Mouse (Mus musculus): ENCODE measurements around the gene Tsr1. TPM values are rescaled to one million over a fixed set of nuclear protein-coding genes. Genes with fewer than 3 reads are reported as not detected.

The Tsr1 gene
- total RNA-seq, 2 experiments from 2014 or later: 39.7 to 42.3 TPM

DNA sequence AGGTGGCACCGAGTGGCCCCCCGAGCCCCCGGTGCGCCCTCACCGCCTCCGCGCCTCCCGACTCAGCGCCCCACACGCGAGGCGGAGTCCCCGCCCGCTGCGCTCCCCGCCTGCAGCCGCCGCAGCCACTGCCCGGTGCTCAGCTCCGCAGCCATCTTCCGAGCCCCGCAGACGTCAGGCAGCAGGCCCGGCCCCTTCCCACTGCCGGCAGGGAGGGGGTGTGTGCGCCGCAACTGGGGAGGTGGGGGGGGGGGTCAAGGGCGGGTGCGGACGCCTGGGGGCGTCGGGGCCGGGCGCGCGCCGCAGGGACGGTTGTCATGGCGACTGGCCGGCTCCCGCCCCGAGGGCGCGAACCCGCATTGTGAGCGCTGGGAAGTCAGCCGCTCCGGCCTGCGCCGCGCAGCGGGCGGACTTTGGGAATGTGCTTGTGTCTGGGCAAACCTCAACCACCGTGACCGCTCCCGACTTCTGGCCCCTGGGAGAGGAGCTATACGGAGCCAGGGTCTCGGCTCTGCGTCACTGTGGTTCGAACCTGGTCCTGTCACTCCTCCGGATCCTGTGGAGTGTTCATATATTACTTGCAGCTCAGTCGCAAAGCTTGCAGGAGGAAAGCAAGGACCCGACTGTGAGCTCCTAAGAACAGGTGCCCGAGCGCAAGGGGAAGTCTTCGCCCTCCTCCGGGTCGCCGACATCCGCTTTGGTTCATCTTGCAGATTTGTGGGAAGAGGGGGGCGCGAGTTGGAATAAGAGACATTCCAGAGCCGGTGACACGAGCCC is 782 bp upstream of the Tsr1 start, which contains the start of gene Sgsm2:
Sgsm2 (minus strand) TSS at position 160 of the 777 bp plus-strand sequence.
- peak; percentile 44 to 47 for DNase-seq (ENCODE audit: low spot score in 2 of 2)

DNA sequence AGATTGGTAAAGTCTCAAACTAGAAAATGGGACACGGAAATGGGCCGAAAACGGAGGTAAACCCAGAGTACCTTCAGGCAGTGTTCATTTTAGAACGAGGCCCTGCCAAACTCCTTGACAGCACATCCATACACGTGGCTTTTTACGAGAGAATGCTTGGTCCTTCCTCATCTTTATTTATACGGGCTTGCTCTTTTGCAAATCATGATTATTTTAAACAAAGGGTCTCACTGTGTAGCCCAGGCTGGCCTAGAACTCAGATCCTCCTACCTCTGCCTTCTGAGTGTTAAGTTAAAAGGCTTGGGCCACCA is 601 bp downstream of the Tsr1 start:
- DNase-seq (ENCODE audit: low spot score in 2 of 2): no peak

DNA sequence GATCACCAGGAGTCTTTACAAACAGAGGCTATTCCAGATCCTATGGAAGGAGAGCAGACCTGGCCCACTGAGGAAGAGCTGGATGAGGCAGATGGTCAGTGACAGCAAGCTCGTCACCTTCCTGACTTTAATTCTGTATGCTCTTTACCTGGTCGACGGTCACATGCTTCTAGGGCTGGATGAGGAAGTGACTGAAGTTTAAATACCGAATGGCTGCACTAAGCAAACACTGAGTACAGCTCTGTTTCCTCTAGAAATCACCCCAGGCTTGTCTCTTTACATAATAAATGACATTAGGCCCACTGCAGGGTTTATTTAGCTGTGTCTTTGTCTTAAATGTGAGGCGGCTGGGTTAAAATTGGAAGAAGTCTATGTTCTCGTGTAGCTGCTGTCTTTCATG is 3.7 kb downstream of the Tsr1 start:
- no peak for DNase-seq (ENCODE audit: low spot score in 2 of 2)

DNA sequence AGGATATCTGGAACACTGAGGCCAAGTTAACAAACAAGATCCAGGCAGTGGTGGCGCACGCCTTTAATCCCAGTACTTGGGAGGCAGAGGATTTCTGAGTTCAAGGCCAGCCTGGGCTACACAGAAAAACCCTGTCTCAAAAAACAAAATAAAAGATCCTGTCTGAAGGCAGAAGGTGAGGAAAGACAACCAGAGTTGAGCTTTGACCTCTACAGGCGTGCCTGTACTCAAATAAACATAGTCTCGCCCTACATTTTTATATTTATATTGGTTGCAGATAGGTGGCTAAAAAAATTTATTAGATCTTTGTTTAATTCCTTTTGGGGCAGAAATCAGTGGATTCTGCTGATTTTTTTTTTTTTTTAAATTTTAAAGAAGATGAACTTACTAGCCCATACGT is 4.5 kb downstream of the Tsr1 start:
- no peak for DNase-seq (ENCODE audit: low spot score in 2 of 2)

DNA sequence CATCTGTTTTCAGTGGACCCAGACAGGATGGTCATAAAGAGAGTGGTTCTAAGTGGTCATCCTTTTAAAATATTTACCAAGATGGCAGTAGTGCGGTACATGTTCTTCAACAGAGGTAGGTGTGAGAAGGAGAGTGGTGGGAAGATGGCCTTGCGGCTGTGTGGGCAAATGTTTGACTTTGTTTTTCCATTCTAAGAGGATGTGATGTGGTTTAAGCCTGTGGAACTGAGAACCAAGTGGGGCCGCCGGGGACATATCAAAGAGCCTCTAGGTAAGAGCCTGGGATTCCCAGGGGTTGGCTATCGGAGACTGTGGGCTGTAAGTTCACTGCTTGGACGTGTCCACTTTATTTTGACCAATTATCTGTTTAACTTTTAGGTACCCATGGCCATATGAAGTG is 10.0 kb downstream of the Tsr1 start:
- no peak for DNase-seq (ENCODE audit: low spot score in 2 of 2)

DNA sequence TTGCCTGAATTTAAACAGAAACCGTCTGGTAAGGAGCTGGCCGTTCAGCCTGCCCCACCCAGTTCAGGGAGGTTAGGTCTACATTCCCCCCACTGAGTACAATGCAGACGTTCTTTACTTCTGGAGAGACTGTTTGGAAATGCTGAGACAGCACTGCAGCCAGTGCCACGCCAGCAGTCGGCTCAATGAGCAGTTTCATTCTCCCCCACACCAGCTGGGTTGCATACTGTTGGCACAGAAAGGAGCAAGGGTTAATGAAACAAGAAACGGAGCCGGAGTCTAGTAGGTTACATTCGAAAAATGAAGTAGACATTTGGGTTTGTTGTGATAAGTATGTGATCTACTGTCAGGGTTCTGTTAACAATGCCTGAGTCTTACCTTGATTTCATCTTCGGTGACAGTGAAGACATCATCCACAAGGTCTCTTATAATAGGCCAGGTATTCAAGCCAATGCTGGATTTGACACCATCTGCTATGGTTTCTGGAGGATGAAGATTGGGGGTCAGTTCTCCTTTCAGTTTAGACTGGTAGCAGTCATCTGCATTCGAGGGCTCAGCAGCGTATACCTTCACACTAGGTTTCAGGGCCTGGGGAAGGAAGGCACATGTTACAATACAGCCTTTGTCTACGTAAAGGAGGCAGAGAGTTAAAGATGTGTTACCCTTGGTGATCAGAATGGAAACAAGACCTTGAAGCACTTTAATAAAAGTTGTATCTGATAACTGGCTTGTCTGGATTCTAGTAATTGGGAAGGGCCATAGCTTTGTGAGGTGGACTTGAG is 10.9 kb downstream of the Tsr1 start:
- no peak for DNase-seq (ENCODE audit: low spot score in 2 of 2)

GRCm38 (mm10) chr11:74909978-74910377 is 12.1 kb downstream of the Tsr1 start:
- DNase-seq (ENCODE audit: low spot score in 2 of 2): no peak

GRCm38 (mm10) chr11:74912492-74912891 is 14.6 kb downstream of the Tsr1 start:
- no peak for DNase-seq (ENCODE audit: low spot score in 2 of 2)

GRCm38 (mm10) chr11:74919249-74919648 is 21.4 kb downstream of the Tsr1 start:
- no peak for DNase-seq (ENCODE audit: low spot score in 2 of 2)

DNA sequence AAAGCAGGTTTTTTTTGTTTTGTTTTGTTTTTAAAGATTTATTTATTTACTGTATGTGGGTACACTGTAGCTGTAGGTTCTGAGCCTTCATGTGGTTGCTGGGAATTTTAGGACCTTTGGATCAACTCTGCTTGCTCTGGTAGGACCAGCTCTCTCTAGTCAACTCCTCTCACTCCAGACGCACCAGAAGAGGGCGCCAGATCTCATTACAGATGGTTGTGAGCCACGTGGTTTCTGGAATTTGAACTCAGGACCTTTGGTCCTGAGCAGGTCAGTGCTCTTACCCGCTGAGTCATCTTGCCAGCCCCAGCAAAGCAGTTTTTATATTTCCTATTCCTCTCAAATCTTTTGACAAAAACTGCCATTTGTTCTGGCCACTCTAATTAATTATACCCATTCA is 26.3 kb downstream of the Tsr1 start:
- no peak for DNase-seq (ENCODE audit: low spot score in 2 of 2)

GRCm38 (mm10) chr11:74925577-74926387 is 27.9 kb downstream of the Tsr1 start, which contains the start of the genes Smg6 and Srr:
TSS of gene Smg6 (plus strand) at chr11:74925823.
TSS of gene Srr (minus strand) at chr11:74925948.
- DNase-seq (ENCODE audit: low spot score in 2 of 2): peak; percentile 82 to 93

DNA sequence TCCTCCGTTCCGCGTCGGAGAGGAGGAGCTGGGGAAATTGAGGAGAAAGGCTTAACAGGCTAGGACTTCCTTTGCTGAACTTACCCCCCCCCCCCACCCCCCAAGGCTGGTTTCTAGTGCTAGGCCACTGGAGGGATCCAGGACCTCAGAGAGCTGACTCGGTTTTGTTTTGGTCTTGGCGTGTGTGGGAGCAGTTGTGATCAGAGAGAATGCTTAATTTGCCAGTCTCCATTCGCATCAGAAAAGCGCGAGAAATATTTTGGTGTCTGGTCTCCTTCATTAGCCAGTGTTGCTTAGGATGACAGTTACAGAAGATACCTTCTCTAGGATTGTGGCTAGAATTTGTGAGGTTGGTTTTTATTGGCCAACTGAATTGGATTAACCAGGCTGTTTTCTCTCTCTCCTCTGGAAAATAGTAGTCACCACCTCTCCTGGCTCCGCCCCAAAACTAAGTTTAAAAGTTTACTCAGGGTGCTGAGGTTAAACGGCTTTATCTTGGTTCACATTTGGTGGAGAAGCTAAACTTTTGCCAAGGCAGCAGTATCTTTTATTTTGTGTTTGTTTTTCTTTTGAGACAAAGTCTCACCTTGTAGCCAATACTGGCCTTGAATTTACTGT is 28.6 kb downstream of the Tsr1 start:
- no peak for DNase-seq (ENCODE audit: low spot score in 2 of 2)

- no peak for DNase-seq (ENCODE audit: low spot score in 2 of 2)
Observed at GRCm38 (mm10) chr11:74927236-74927725, 29.4 kb downstream of the Tsr1 start.

DNA sequence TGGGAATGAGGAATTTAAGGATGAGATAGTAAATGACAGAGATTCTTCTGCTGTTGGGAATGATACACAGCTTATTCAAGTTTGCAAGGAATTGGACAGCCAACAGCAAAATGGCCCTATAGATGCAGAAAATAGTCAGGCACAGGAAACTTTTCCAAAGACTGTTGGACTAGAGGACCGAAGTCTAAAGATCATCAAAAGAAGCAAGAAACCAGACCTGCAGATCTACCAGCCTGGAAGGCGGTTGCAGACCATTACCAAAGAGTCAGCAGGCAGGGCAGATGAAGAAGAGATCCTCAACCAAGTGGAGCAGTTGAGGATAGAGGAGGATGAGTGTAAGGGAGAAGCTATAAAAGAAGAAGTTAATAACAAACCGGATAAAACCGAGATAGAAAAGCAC is 31.2 kb downstream of the Tsr1 start:
- no peak for DNase-seq (ENCODE audit: low spot score in 2 of 2)

DNA sequence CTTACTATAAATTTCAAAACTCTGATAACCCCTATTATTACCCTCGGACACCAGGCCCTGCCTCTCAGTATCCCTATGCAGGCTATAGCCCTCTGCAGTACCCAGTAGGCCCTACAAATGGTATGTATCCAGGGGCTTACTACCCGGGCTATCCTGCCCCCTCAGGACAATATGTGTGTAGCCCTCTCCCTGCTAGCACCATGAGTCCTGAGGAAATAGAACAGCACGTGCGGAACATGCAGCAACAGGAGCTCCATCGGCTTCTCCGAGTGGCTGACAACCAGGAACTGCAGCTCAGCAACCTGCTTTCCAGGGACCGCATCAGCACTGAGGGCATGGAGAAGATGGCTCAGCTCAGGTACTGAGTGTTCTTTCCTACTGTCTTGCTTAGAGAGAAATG is 32.5 kb downstream of the Tsr1 start:
- no peak for DNase-seq (ENCODE audit: low spot score in 2 of 2)

GRCm38 (mm10) chr11:74946348-74946747 is 48.5 kb downstream of the Tsr1 start:
- DNase-seq (ENCODE audit: low spot score in 2 of 2): no peak

GRCm38 (mm10) chr11:74954901-74955300 is 57.0 kb downstream of the Tsr1 start:
- no peak for DNase-seq (ENCODE audit: low spot score in 2 of 2)

DNA sequence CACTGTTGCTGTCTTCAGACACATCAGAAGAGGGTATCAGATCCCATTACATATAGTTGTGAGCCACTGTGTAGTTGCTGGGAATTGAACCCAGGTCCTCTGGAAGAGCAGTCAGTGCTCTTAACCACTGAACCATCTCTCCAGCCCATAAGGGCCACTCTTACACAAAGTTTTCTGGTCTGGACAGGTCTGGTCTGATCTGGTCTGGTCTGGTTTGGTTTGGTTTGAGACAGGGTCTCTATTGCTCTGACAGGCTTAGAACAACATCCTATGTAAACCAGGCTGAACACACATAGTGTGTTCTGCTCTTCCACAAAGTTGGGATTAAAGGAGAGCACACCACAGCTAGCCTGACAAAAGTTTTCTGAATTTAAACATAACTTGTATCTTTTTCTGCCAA is 58.1 kb downstream of the Tsr1 start:
- no peak for DNase-seq (ENCODE audit: low spot score in 2 of 2)

DNA sequence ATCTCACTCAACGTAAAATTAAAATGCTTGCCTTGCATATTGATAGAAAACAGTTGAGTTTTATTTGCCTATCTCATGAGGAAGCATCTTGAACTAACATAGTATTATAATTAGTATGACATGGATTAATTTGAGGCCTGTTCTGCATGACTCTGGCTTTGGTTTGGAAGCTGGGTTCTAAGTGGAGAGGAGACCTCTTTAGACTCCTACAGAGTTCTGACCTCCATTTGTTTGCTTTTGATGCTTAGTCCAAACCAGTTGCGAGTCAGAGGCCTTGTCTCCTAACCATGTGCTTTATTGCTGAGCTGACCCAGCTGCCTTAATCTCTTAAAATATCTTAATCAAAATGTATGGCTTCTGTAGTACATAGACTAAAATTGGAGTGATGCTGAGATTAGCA is 59.7 kb downstream of the Tsr1 start:
- no peak for DNase-seq (ENCODE audit: low spot score in 2 of 2)
